Mouse (Mus musculus) kidney, postnatal 14 days (tissue): Measurements from ENCODE around the gene Spata17.

ENCODE experiments used
- DNase-seq: peaks from one replicate; pipeline ENCODE4 v3.0.0; 2022; ENCODE audit warnings: mixed read lengths

The Spata17 gene

DNA sequence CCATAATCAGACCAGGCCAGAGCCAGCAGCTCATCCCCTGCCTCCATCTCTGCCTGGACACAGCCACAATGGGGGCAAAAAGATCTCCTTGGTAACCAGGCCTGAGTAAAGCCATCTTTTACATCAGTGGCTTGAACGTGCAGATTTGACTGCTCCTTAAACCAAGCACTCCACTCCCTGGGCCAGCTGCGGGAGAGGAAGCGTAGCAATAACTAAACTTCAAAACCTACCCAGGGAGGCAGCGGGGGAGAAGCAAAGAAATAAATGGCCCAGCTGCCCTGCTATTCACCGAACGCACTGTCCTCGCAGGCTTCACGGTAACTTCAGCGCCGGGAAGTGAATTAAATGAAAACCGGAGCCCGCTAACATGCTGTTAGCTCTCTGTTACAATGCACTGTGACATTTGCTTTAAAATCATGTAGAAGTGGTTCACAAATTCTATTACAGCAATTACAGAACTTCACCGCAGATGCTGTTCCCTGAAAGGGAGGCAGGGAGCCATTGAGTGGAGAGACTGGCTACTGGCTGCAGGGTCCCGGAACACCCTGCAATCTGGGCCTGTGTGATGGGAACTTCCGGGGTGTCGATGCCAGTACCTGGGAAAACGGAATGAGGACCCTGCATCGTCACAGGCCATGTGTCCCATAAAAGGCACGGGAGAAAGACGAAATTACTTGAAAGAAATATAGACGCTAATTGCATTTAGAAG, 217.5 kb downstream of the Spata17 start:
- DNase-seq: no peak
